Mouse (Mus musculus) cerebellum, postnatal 4 days (tissue): Measurements from ENCODE around the gene Slc7a8.

Experiments
- DNase-seq, 2 experiments: peaks; one replicate each; pipeline ENCODE4 v3.0.0; 2022; ENCODE audit warnings: low spot score in 2 of 2, mixed read lengths in 1 of 2

Slc7a8 gene

GRCm38 (mm10) chr14:54781610-54782365 is at the start of gene Slc7a8:
Gene Slc7a8, minus strand, starts transcription at chr14:54781946.
- peak; percentile 41 to 60 for DNase-seq

- no peak for DNase-seq
Observed at GRCm38 (mm10) chr14:54823716-54824115, 42.0 kb upstream of the Slc7a8 start.

- DNase-seq: no peak
Observed at GRCm38 (mm10) chr14:54822301-54822700, 40.6 kb upstream of the Slc7a8 start.

- DNase-seq: peak in 1 of 2 experiments; percentile 31
Observed at GRCm38 (mm10) chr14:54817791-54818190, 36.0 kb upstream of the Slc7a8 start.

GRCm38 (mm10) chr14:54815737-54816136 is 34.0 kb upstream of the Slc7a8 start:
- no peak for DNase-seq

GRCm38 (mm10) chr14:54813991-54814390 is 32.2 kb upstream of the Slc7a8 start, which contains the start of gene Rnf212b:
Gene Rnf212b, plus strand, starts transcription at chr14:54814141.
- DNase-seq: no peak

GRCm38 (mm10) chr14:54809668-54810033 is 27.9 kb upstream of the Slc7a8 start:
- no peak for DNase-seq

GRCm38 (mm10) chr14:54808718-54809667 is 27.2 kb upstream of the Slc7a8 start:
- no peak for DNase-seq

GRCm38 (mm10) chr14:54806124-54806523 is 24.4 kb upstream of the Slc7a8 start:
- no peak for DNase-seq

- no peak for DNase-seq
Observed at GRCm38 (mm10) chr14:54802428-54802827, 20.7 kb upstream of the Slc7a8 start.

GRCm38 (mm10) chr14:54799686-54800085 is 17.9 kb upstream of the Slc7a8 start:
- DNase-seq: no peak

- DNase-seq: no peak
Observed at GRCm38 (mm10) chr14:54796760-54797159, 15.0 kb upstream of the Slc7a8 start.

GRCm38 (mm10) chr14:54795901-54796300 is 14.2 kb upstream of the Slc7a8 start:
- DNase-seq: no peak

GRCm38 (mm10) chr14:54793894-54794830 is 12.4 kb upstream of the Slc7a8 start:
- no peak for DNase-seq

- no peak for DNase-seq
Observed at GRCm38 (mm10) chr14:54793351-54793750, 11.6 kb upstream of the Slc7a8 start.

GRCm38 (mm10) chr14:54792166-54792565 is 10.4 kb upstream of the Slc7a8 start:
- no peak for DNase-seq

GRCm38 (mm10) chr14:54788231-54788630 is 6.5 kb upstream of the Slc7a8 start:
- DNase-seq: no peak

- no peak for DNase-seq
Observed at GRCm38 (mm10) chr14:54787226-54787625, 5.5 kb upstream of the Slc7a8 start.

- peak in 1 of 2 experiments; percentile 33 for DNase-seq
Observed at GRCm38 (mm10) chr14:54786489-54786888, 4.7 kb upstream of the Slc7a8 start.

- DNase-seq: peak; percentile 41 to 73
Observed at GRCm38 (mm10) chr14:54785898-54786297, 4.2 kb upstream of the Slc7a8 start.

GRCm38 (mm10) chr14:54782971-54783370 is 1.2 kb upstream of the Slc7a8 start:
- DNase-seq: no peak
